Mouse (Mus musculus): Measurements from ENCODE around the gene Coa7. TPM values are rescaled to one million over a fixed set of nuclear protein-coding genes. Genes with fewer than 3 reads are reported as not detected.

Gene Coa7
- polyA plus RNA-seq, 1 experiment from 2014 or later: 44.2 TPM

GRCm38 (mm10) chr4:108336765-108337164 lies 8.8 kb downstream of the Coa7 start:
- Histone ChIP-seq H3K9me3 (ENCODE audit: control insufficient read depth, low read length) (no peaks in the 10 kb centered on the region), H3K4me2 (no peak overlapping the region), H3K4me3 (ENCODE audit: low read depth, low read length) (no peak overlapping the region), H3K4me1 (replicated peaks; ENCODE audit: control insufficient read depth, insufficient read depth, low read length) (no peaks in the 10 kb centered on the region; the same call in 1 of the 2 replicates), H3K27ac (ENCODE audit: low read depth, low read length) (no peak overlapping the region), H3K9ac (ENCODE audit: low read depth, low read length) (no peak overlapping the region), H3K36me3 (ENCODE audit: control insufficient read depth, insufficient read depth, low read length) (peaks cover 27% of the 10 kb centered on the region), H3K27me3 (replicated peaks; ENCODE audit: control insufficient read depth, insufficient read depth, low read length) (no peaks in the 10 kb centered on the region)
- ATAC-seq (replicated peaks; ENCODE audit: low FRiP score) (no peak), DNase-seq (ENCODE audit: low spot score) (no peak)
- 69% methylated on average over 2 of the region's 2 CpGs for WGBS

- DNase-seq (ENCODE audit: low spot score) (no peak), ATAC-seq (replicated peaks; ENCODE audit: low FRiP score) (no peak)
- H3K4me3 ChIP-seq (ENCODE audit: low read depth, low read length): no peak overlapping the region
- H3K27ac ChIP-seq (ENCODE audit: low read depth, low read length): no peak overlapping the region
- no peaks in the 10 kb centered on the region for H3K4me1 ChIP-seq (replicated peaks; ENCODE audit: control insufficient read depth, insufficient read depth, low read length)
- H3K27me3 ChIP-seq (replicated peaks; ENCODE audit: control insufficient read depth, insufficient read depth, low read length): no peaks in the 10 kb centered on the region
- 69% methylated on average over 3 of the region's 3 CpGs for WGBS
- H3K9ac ChIP-seq (ENCODE audit: low read depth, low read length): no peak overlapping the region
- H3K36me3 ChIP-seq (ENCODE audit: control insufficient read depth, insufficient read depth, low read length): peaks cover 23% of the 10 kb centered on the region
- H3K4me2 ChIP-seq: no peak overlapping the region
- no peaks in the 10 kb centered on the region for H3K9me3 ChIP-seq (ENCODE audit: control insufficient read depth, low read length)
Observed at GRCm38 (mm10) chr4:108337817-108338216, 9.9 kb downstream of the Coa7 start.

- DNase-seq (ENCODE audit: low spot score) (no peak), ATAC-seq (replicated peaks; ENCODE audit: low FRiP score) (no peak)
- Histone ChIP-seq H3K4me1 (replicated peaks; ENCODE audit: control insufficient read depth, insufficient read depth, low read length) (no peaks in the 10 kb centered on the region), H3K36me3 (ENCODE audit: control insufficient read depth, insufficient read depth, low read length) (peaks cover 23% of the 10 kb centered on the region), H3K9me3 (ENCODE audit: control insufficient read depth, low read length) (no peaks in the 10 kb centered on the region), H3K27me3 (replicated peaks; ENCODE audit: control insufficient read depth, insufficient read depth, low read length) (no peaks in the 10 kb centered on the region), H3K4me2 (no peak overlapping the region), H3K27ac (ENCODE audit: low read depth, low read length) (no peak overlapping the region), H3K4me3 (ENCODE audit: low read depth, low read length) (no peak overlapping the region), H3K9ac (ENCODE audit: low read depth, low read length) (no peak overlapping the region)
- 70% methylated on average over 9 of the region's 9 CpGs for WGBS
Observed at GRCm38 (mm10) chr4:108338321-108338733, 10.4 kb downstream of the Coa7 start.

GRCm38 (mm10) chr4:108338811-108339210 lies 10.9 kb downstream of the Coa7 start:
- no peak overlapping the region for H3K9ac ChIP-seq (ENCODE audit: low read depth, low read length)
- H3K4me2 ChIP-seq: no peak overlapping the region
- H3K27ac ChIP-seq (ENCODE audit: low read depth, low read length): no peak overlapping the region
- WGBS: 82% methylated on average over 10 of the region's 10 CpGs
- H3K27me3 ChIP-seq (replicated peaks; ENCODE audit: control insufficient read depth, insufficient read depth, low read length): no peaks in the 10 kb centered on the region
- H3K4me1 ChIP-seq (replicated peaks; ENCODE audit: control insufficient read depth, insufficient read depth, low read length): no peaks in the 10 kb centered on the region
- H3K9me3 ChIP-seq (ENCODE audit: control insufficient read depth, low read length): no peaks in the 10 kb centered on the region
- peaks cover 21% of the 10 kb centered on the region for H3K36me3 ChIP-seq (ENCODE audit: control insufficient read depth, insufficient read depth, low read length)
- ATAC-seq (replicated peaks; ENCODE audit: low FRiP score) (no peak), DNase-seq (ENCODE audit: low spot score) (no peak)
- H3K4me3 ChIP-seq (ENCODE audit: low read depth, low read length): no peak overlapping the region

GRCm38 (mm10) chr4:108339277-108339690 lies 11.3 kb downstream of the Coa7 start:
- 26% methylated on average over 4 of the region's 4 CpGs for WGBS
- peak; percentile 48; the same call in 1 of the 2 replicates for ATAC-seq (replicated peaks; ENCODE audit: low FRiP score)

GRCm38 (mm10) chr4:108344631-108345083 lies 16.7 kb downstream of the Coa7 start:
- Histone ChIP-seq H3K4me3 (ENCODE audit: low read depth, low read length) (no peak overlapping the region), H3K27me3 (replicated peaks; ENCODE audit: control insufficient read depth, insufficient read depth, low read length) (no peaks in the 10 kb centered on the region), H3K9me3 (ENCODE audit: control insufficient read depth, low read length) (no peaks in the 10 kb centered on the region), H3K27ac (ENCODE audit: low read depth, low read length) (no peak overlapping the region; the same call in 1 of the 2 replicates), H3K4me2 (no peak overlapping the region), H3K9ac (ENCODE audit: low read depth, low read length) (no peak overlapping the region), H3K36me3 (ENCODE audit: control insufficient read depth, insufficient read depth, low read length) (peaks cover 2% of the 10 kb centered on the region; the same call in 1 of the 2 replicates), H3K4me1 (replicated peaks; ENCODE audit: control insufficient read depth, insufficient read depth, low read length) (peaks cover 17% of the 10 kb centered on the region)
- DNase-seq (ENCODE audit: low spot score) (no peak), ATAC-seq (replicated peaks; ENCODE audit: low FRiP score) (no peak)
- 54% methylated on average over 7 of the region's 7 CpGs for WGBS

More at GRCm38 (mm10) chr4:108339277-108339690, 11.3 kb downstream of the Coa7 start:
- Histone ChIP-seq H3K9ac (ENCODE audit: low read depth, low read length) (no peak overlapping the region), H3K36me3 (ENCODE audit: control insufficient read depth, insufficient read depth, low read length) (peaks cover 21% of the 10 kb centered on the region), H3K4me2 (no peak overlapping the region), H3K9me3 (ENCODE audit: control insufficient read depth, low read length) (no peaks in the 10 kb centered on the region), H3K4me3 (ENCODE audit: low read depth, low read length) (no peak overlapping the region), H3K4me1 (replicated peaks; ENCODE audit: control insufficient read depth, insufficient read depth, low read length) (no peaks in the 10 kb centered on the region), H3K27ac (ENCODE audit: low read depth, low read length) (no peak overlapping the region), H3K27me3 (replicated peaks; ENCODE audit: control insufficient read depth, insufficient read depth, low read length) (no peaks in the 10 kb centered on the region)
- DNase-seq (ENCODE audit: low spot score): peak; percentile 61

- Histone ChIP-seq H3K27me3 (replicated peaks; ENCODE audit: control insufficient read depth, insufficient read depth, low read length) (no peaks in the 10 kb centered on the region), H3K9me3 (ENCODE audit: control insufficient read depth, low read length) (no peaks in the 10 kb centered on the region), H3K27ac (ENCODE audit: low read depth, low read length) (no peak overlapping the region), H3K36me3 (ENCODE audit: control insufficient read depth, insufficient read depth, low read length) (no peaks in the 10 kb centered on the region), H3K9ac (ENCODE audit: low read depth, low read length) (no peak overlapping the region), H3K4me3 (ENCODE audit: low read depth, low read length) (no peak overlapping the region), H3K4me1 (replicated peaks; ENCODE audit: control insufficient read depth, insufficient read depth, low read length) (peaks cover 29% of the 10 kb centered on the region), H3K4me2 (no peak overlapping the region)
- DNase-seq (ENCODE audit: low spot score) (no peak), ATAC-seq (replicated peaks; ENCODE audit: low FRiP score) (no peak)
- WGBS: 55% methylated on average over 5 of the region's 5 CpGs
Observed at GRCm38 (mm10) chr4:108345826-108346225, 17.9 kb downstream of the Coa7 start.

- 75% methylated on average over 5 of the region's 5 CpGs for WGBS
- Histone ChIP-seq H3K4me1 (replicated peaks; ENCODE audit: control insufficient read depth, insufficient read depth, low read length) (peaks cover 34% of the 10 kb centered on the region), H3K9me3 (ENCODE audit: control insufficient read depth, low read length) (no peaks in the 10 kb centered on the region)
Observed at GRCm38 (mm10) chr4:108347111-108347510, 19.2 kb downstream of the Coa7 start.

GRCm38 (mm10) chr4:108348256-108348875 lies 20.4 kb downstream of the Coa7 start:
- peak; percentile 46; the same call in 1 of the 2 replicates for ATAC-seq (replicated peaks; ENCODE audit: low FRiP score)
- DNase-seq (ENCODE audit: low spot score): no peak
- Histone ChIP-seq H3K4me3 (ENCODE audit: low read depth, low read length) (no peak overlapping the region), H3K4me1 (replicated peaks; ENCODE audit: control insufficient read depth, insufficient read depth, low read length) (peaks cover 34% of the 10 kb centered on the region), H3K36me3 (ENCODE audit: control insufficient read depth, insufficient read depth, low read length) (no peaks in the 10 kb centered on the region), H3K9me3 (ENCODE audit: control insufficient read depth, low read length) (no peaks in the 10 kb centered on the region), H3K27me3 (replicated peaks; ENCODE audit: control insufficient read depth, insufficient read depth, low read length) (no peaks in the 10 kb centered on the region), H3K27ac (ENCODE audit: low read depth, low read length) (peak overlapping the region; percentile 55), H3K9ac (ENCODE audit: low read depth, low read length) (no peak overlapping the region; the same call in 1 of the 2 replicates), H3K4me2 (no peak overlapping the region)
- 33% methylated on average over 5 of the region's 5 CpGs for WGBS

More at GRCm38 (mm10) chr4:108347111-108347510, 19.2 kb downstream of the Coa7 start:
- DNase-seq (ENCODE audit: low spot score) (no peak), ATAC-seq (replicated peaks; ENCODE audit: low FRiP score) (no peak)
- Histone ChIP-seq H3K4me2 (no peak overlapping the region), H3K36me3 (ENCODE audit: control insufficient read depth, insufficient read depth, low read length) (no peaks in the 10 kb centered on the region), H3K27me3 (replicated peaks; ENCODE audit: control insufficient read depth, insufficient read depth, low read length) (no peaks in the 10 kb centered on the region), H3K4me3 (ENCODE audit: low read depth, low read length) (no peak overlapping the region), H3K9ac (ENCODE audit: low read depth, low read length) (no peak overlapping the region), H3K27ac (ENCODE audit: low read depth, low read length) (no peak overlapping the region)

Data from liver, embryonic 11.5 days (tissue).